Mouse (Mus musculus) midbrain, embryonic 15.5 days (tissue): ENCODE data around the gene Inpp5a. TPM values are rescaled to one million over a fixed set of nuclear protein-coding genes. Genes with fewer than 3 reads are reported as not detected.
"Not testable (repeated sequence)": the region's sequence is repeated elsewhere in the genome, so short reads cannot be mapped to it uniquely, and the experiment has no call there.

Experiments
- ATAC-seq: fragments of 200-750 bp; cut with Nextera tagmentation; replicated peaks from 2 replicates; pipeline ENCODE4 v1.8.0; 2017; ENCODE audit warnings: moderate TSS enrichment
- H3K27ac ChIP-seq: fragments of 300-500 bp; sonication (generic); 2 replicates; pipeline ENCODE4 v1.5.1; 2015; ENCODE audit warnings: mild to moderate bottlenecking, inconsistent platforms
- H3K27me3 ChIP-seq: fragments of 300-500 bp; sonication (generic); replicated peaks from 2 replicates; pipeline ENCODE4 v1.6.1; 2015; ENCODE audit warnings: inconsistent platforms
- H3K36me3 ChIP-seq: fragments of 300-500 bp; sonication (generic); replicated peaks from 2 replicates; pipeline ENCODE4 v1.6.1; 2015; ENCODE audit warnings: inconsistent platforms
- H3K4me1 ChIP-seq: fragments of 300-500 bp; sonication (generic); 2 replicates; pipeline ENCODE4 v1.6.1; 2015; ENCODE audit warnings: inconsistent platforms
- H3K4me2 ChIP-seq: fragments of 300-500 bp; sonication (generic); 2 replicates; pipeline ENCODE4 v1.6.1; 2015; ENCODE audit warnings: inconsistent platforms, mild to moderate bottlenecking, moderate library complexity
- H3K4me3 ChIP-seq: fragments of 300-500 bp; sonication (generic); 2 replicates; pipeline ENCODE4 v1.5.1; 2015; ENCODE audit warnings: mild to moderate bottlenecking, inconsistent platforms
- H3K9ac ChIP-seq: fragments of 300-500 bp; sonication (generic); 2 replicates; pipeline ENCODE4 v1.6.1; 2015; ENCODE audit warnings: mild to moderate bottlenecking, inconsistent platforms
- H3K9me3 ChIP-seq: fragments of 300-500 bp; sonication (generic); 2 replicates; pipeline ENCODE4 v1.6.1; 2016; ENCODE audit warnings: inconsistent platforms
- WGBS: fragments of 180-500 bp; shearing (Covaris S2); methylation state at CpG from one replicate; pipeline ENCODE4 v1.1.7; 2015; ENCODE audit warnings: mixed read lengths; 5-methylcytosine and 5-hydroxymethylcytosine counted together
- polyA plus RNA-seq: library from polyadenylated mRNA; unstranded; fragments of >200 nt; fragmentation: Nextera tagmentation; extraction: Ambion mirVana; gene quantifications from 2 replicates; pipeline ENCODE4 v1.2.1, GENCODE M21; 2015

The Inpp5a gene
- polyA plus RNA-seq, 1 experiment from 2014 or later = 19.2 TPM

DNA sequence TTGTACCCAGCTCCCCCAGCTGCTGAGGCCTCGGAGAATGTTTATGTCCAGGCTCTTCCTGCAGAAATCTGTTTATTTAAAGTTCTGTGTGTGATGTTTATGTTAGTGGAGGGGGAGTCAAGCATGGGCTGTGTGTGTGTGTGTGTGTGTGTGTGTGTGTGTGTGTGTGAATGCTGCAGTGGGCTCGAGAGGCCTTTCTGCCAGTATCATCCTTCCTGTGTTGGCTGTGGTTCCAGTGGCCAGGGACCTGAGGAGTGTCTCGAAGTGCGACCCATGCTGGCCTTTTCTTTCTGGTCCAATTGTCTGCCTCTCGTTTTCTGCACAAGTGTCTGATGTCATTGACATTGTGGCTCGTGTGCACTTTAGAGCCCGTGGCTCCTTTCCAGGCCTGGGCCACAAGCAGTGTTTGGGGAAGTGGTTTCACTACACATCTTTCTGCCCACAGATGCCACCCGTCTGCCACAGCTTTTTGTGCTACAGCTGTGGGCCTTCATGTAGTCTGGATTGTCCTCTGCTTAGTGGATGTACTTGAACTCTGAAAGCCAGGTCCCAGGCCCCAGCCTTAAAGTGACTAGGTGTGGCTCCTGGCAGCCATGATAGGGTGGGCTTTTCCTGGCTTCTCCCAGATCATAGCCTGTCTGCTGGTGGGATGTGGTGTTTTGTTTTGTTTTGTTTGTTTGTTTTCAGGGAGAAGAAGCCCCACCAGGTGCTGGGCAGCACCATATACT lies 23.5 kb downstream of the Inpp5a start:
- Histone ChIP-seq H3K4me1 (no peaks in the 10 kb centered on the region), H3K9ac (no peak overlapping the region), H3K4me3 (no peak overlapping the region), H3K27me3 (no peaks in the 10 kb centered on the region), H3K27ac (no peak overlapping the region), H3K9me3 (no peaks in the 10 kb centered on the region), H3K36me3 (no peaks in the 10 kb centered on the region), H3K4me2 (no peak overlapping the region)
- ATAC-seq = no peak
- whole genome bisulfite sequencing = 69% methylated on average over 8 of the region's 8 CpGs

DNA sequence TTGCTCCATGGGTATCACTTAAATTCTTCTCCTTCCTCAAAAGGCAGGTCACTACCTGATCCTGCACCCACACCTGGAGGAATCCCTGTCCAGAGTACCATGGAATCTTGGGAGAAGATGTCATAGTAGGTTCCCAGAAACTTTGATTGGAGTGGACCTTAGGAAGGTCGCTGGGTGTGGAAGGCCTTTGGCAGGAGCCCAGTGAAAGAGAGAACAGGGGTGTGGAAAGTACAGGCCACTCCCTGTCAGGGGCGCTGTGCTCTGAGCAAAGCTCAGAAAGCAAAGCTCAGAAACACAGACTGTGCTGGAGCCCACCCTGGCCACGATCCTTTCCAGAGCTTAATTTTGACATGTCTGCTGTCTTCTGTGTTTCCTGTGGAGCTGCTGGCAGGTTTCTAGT lies 24.5 kb downstream of the Inpp5a start:
- no peak overlapping the region for H3K9ac ChIP-seq
- no peak overlapping the region for H3K4me3 ChIP-seq
- H3K9me3 ChIP-seq = no peaks in the 10 kb centered on the region
- no peak overlapping the region for H3K27ac ChIP-seq
- no peak overlapping the region for H3K4me2 ChIP-seq
- no peak for ATAC-seq
- no peaks in the 10 kb centered on the region for H3K36me3 ChIP-seq
- 88% methylated on average over 3 of the region's 3 CpGs for WGBS
- no peaks in the 10 kb centered on the region for H3K27me3 ChIP-seq
- no peaks in the 10 kb centered on the region for H3K4me1 ChIP-seq

DNA sequence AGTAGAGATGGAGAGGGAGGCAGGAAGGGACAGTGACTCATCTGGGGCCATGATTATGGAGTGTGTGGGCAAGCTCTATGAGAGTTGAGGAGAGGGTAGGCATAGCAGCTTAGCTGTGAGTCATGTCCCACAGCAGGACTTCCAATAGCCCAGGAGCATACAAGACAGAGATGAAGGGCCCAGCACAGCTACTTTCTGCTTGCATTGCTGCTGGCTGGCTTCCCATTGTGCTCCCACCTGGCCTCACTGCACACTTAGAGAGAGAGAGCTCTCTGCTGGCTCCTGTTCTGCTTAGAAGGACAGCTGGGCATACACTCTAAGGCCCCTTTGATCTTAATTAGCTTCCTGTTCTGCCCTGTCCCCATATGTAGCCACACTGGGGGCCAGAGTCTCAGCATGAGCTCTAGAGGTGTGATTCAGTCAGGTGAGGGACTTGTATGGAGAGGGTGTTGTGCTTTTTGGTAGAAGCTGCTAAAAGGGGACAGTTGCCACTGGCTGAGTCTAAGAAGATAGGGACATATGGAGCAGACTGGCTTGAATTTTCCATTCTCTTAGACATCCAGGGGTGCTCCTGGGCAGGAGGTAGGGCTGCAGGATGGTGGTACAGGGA lies 26.8 kb downstream of the Inpp5a start:
- H3K36me3 ChIP-seq = no peaks in the 10 kb centered on the region
- no peak overlapping the region for H3K4me2 ChIP-seq
- no peak overlapping the region for H3K4me3 ChIP-seq
- H3K27ac ChIP-seq = no peak overlapping the region
- H3K9ac ChIP-seq = no peak overlapping the region
- no peaks in the 10 kb centered on the region for H3K27me3 ChIP-seq
- no peaks in the 10 kb centered on the region for H3K4me1 ChIP-seq
- H3K9me3 ChIP-seq = no peaks in the 10 kb centered on the region
- no peak for ATAC-seq

DNA sequence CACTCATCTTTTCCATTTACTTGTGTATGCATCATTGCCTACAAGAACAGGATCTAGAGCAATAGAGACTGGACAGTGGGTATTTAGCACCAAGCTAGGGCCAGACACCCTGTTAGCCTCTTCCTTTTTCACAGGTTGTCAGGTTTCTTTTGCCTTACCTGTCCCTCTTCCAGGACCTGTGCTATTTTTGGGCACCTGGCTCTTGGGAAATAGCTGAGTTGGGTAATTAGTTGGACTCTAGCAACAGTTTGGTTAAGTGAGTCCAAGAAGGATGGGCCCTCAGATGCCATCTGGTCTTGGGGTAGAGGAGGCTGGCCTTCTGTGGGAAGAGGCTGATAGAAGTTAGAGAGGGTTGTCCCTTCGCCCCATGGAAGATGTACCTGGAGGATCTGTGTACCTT lies 29.5 kb downstream of the Inpp5a start:
- Histone ChIP-seq H3K9ac (no peak overlapping the region), H3K27ac (no peak overlapping the region), H3K4me1 (no peaks in the 10 kb centered on the region), H3K9me3 (no peaks in the 10 kb centered on the region), H3K4me3 (no peak overlapping the region), H3K27me3 (no peaks in the 10 kb centered on the region), H3K4me2 (no peak overlapping the region), H3K36me3 (no peaks in the 10 kb centered on the region)
- no peak for ATAC-seq
- WGBS = 100% methylated on average over 1 of the region's 1 CpGs

DNA sequence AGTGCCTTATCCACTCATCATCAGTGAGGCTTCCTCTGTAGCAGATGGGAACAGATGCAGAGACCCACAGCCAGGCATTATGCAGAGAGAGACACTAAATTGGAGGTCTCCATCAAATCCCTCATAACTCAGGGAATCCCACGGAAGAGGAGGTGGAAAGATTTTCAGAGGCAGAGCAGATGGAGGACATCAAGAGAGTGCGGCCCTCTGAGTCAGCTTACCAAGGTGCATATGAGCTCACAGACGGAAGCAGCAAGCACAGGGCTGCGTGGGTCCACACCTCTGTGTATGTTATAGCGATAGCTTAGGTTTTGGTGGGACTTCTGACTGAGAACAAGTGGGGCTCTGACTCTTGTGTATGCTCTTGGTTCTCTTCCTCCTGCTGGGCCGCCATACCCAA lies 33.9 kb downstream of the Inpp5a start:
- ATAC-seq = no peak
- 92% methylated on average over 6 of the region's 6 CpGs for WGBS
- Histone ChIP-seq H3K4me2 (no peak overlapping the region), H3K27ac (no peak overlapping the region), H3K4me1 (no peaks in the 10 kb centered on the region), H3K9me3 (no peaks in the 10 kb centered on the region), H3K4me3 (no peak overlapping the region), H3K9ac (no peak overlapping the region), H3K36me3 (no peaks in the 10 kb centered on the region), H3K27me3 (no peaks in the 10 kb centered on the region)

DNA sequence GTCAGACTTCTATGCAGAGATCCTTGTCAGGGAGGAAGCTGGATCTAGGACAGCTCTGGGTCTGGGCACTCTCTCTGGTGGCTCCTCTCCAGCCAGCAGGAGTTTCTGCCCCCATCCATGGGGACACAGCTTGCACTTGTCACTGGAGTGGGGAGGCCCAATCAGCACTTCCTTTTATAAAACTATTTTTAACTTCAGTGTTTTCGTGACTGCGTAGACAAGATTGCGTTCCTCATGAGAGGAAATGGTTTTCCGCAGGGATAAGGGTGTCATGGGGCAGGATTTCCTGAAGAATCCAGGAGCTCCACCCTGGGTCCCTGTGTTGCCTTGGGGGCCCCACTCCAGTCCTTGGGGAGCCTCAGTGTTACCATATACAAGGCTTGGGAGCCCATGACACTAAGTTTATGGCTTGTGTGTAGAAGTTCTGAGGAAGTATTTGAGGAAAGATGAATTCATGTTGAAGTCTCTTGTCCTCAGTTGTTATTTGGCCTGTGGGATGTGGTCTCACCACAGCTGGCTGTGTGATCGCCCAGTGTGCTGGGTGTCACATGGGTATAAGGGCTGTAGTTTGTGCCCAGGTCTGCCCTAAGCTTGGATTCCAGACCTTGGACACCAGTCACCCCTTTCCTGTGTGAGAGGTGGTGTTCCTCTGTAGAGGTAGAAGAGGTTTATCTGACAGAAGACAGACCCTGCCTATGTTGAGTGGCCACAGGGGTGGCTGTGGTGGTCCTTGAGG lies 45.4 kb downstream of the Inpp5a start:
- Histone ChIP-seq H3K4me2 (no peak overlapping the region), H3K4me1 (peaks cover 10% of the 10 kb centered on the region; the same call in 1 of the 2 replicates), H3K36me3 (no peaks in the 10 kb centered on the region), H3K9ac (no peak overlapping the region), H3K27ac (no peak overlapping the region), H3K4me3 (no peak overlapping the region), H3K27me3 (no peaks in the 10 kb centered on the region), H3K9me3 (no peaks in the 10 kb centered on the region)
- ATAC-seq = no peak
- WGBS = 89% methylated on average over 5 of the region's 5 CpGs

DNA sequence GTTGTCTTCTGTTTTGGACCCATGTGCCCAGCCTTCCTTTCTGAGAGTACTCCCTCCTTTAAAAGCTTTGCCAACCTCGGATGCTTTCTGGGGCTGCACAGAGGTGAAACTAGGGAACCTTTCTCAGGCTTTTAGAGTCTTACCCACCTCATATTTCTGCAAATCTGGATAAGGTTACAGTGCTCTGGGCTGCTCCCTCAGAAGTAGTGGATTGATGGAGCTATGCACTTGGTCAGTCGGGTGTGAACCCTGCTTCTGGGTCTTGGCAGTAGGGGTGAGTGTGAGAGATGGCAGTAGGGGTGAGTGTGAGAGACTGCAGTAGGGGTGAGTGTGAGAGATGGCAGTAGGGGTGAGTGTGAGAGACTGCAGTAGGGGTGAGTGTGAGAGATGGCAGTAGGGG lies 46.0 kb downstream of the Inpp5a start:
- 98% methylated on average over 2 of the region's 2 CpGs for WGBS
- H3K36me3 ChIP-seq, H3K9me3 ChIP-seq, H3K27ac ChIP-seq, ATAC-seq, H3K4me2 ChIP-seq, H3K4me3 ChIP-seq, H3K27me3 ChIP-seq, H3K9ac ChIP-seq: not testable (repeated sequence)
- peaks cover 10% of the 10 kb centered on the region; the same call in 1 of the 2 replicates for H3K4me1 ChIP-seq

DNA sequence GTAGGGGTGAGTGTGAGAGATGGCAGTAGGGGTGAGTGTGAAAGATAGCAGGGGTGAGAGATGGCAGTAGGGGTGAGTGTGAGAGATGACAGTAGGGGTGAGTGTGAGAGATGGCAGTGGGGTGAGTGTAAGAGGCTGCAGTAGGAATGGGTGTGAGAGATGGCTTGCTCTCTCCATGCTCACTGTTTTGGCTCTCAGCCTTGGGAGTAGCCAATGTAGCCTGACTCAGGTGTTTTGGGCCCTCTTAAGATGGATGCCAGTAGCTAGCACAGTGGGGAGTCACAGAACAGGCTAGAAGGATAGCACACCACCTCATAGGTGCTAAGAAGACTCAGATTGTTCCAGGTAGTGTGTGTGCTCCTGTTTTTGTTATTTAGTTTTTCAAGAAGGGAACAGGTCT lies 46.8 kb downstream of the Inpp5a start:
- Histone ChIP-seq H3K4me2 (no peak overlapping the region), H3K27me3 (no peaks in the 10 kb centered on the region), H3K4me3 (no peak overlapping the region), H3K36me3 (no peaks in the 10 kb centered on the region), H3K4me1 (peaks cover 12% of the 10 kb centered on the region; the same call in 1 of the 2 replicates), H3K9ac (no peak overlapping the region), H3K9me3 (no peaks in the 10 kb centered on the region), H3K27ac (no peak overlapping the region)
- ATAC-seq = no peak

DNA sequence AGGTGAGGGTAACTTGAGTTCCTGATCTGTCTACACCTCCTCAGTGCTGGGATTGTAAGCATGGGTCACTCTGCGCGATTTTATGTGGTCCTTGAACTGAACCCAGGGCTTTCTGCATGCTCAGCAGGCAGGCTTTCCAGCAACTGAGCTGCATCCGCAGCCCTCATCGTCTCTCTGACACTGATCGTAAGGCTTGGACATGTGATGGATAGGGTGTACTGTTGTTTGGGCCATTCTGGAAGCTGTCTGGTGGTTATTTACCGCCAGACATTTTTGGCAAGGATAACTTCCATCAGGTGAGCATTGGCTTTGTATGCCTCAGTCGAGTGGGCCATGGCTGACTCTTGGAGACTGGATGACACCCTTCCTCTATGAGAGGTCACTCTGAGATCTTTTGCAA lies 48.0 kb downstream of the Inpp5a start:
- no peaks in the 10 kb centered on the region for H3K36me3 ChIP-seq
- H3K9me3 ChIP-seq = no peaks in the 10 kb centered on the region
- H3K4me1 ChIP-seq = peaks cover 17% of the 10 kb centered on the region
- H3K27ac ChIP-seq = no peak overlapping the region
- H3K4me3 ChIP-seq = no peak overlapping the region
- no peak overlapping the region for H3K4me2 ChIP-seq
- H3K9ac ChIP-seq = no peak overlapping the region
- no peaks in the 10 kb centered on the region for H3K27me3 ChIP-seq
- ATAC-seq = no peak
- 90% methylated on average over 7 of the region's 7 CpGs for WGBS

DNA sequence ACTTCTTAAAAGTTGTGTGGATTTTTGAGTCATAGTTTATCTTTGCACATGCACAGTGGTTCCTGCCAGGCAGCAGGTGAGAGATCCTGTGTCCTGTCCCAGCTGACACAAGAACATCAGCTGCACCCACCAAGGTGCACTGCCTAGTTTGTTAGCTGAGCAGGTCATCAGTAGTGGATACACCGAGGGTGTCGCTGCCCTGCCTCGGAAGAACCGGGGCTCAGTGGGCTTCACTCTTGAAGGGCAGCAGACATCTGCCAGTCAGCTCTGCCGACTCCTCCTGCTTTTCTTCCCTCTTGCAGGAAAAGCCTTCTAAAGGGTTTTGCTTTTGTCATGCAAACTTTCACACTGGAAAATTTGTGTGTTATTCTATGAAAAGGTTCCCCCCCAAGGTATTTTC lies 48.6 kb downstream of the Inpp5a start:
- no peak overlapping the region for H3K9ac ChIP-seq
- no peak overlapping the region for H3K27ac ChIP-seq
- H3K4me1 ChIP-seq = peaks cover 17% of the 10 kb centered on the region
- ATAC-seq = no peak
- H3K9me3 ChIP-seq = no peaks in the 10 kb centered on the region
- no peaks in the 10 kb centered on the region for H3K27me3 ChIP-seq
- 69% methylated on average over 5 of the region's 5 CpGs for WGBS
- H3K4me3 ChIP-seq = no peak overlapping the region
- no peak overlapping the region for H3K4me2 ChIP-seq
- H3K36me3 ChIP-seq = no peaks in the 10 kb centered on the region

DNA sequence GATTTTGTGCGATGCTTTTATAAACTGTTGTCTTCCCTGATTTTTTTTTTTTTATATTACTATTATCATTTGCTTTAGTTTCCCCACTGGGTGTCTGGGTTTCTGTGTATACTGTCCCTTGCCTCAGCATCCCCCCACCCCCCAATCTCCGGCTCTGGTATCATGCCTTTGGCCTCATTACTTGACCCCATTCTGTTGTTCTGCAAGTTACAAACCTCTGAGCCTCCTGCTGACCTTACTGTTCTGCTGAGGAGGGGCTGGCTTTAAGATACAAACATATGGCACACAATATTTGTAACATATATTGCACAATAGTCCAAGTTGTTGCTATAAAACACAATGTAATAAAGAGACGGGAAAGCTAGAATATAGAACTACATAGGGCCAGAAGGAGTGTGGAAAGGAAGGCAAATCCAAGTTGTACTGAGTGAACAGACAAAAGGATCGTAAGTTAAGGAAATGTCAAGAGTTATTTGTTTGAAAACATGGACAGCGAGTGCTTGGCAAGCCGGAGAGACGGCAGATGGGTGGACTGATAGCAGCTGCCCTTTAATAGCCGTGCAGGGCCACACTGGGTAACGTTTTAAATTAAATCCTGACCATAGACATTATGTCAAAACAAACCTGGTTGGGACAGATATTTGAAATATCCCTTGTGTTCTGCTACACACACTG lies 49.2 kb downstream of the Inpp5a start:
- H3K4me1 ChIP-seq = peaks cover 17% of the 10 kb centered on the region
- H3K9ac ChIP-seq = no peak overlapping the region
- no peak for ATAC-seq
- H3K36me3 ChIP-seq = no peaks in the 10 kb centered on the region
- no peak overlapping the region for H3K4me2 ChIP-seq
- H3K27ac ChIP-seq = no peak overlapping the region
- no peaks in the 10 kb centered on the region for H3K9me3 ChIP-seq
- 50% methylated on average over 9 of the region's 9 CpGs for WGBS
- no peaks in the 10 kb centered on the region for H3K27me3 ChIP-seq
- no peak overlapping the region for H3K4me3 ChIP-seq

DNA sequence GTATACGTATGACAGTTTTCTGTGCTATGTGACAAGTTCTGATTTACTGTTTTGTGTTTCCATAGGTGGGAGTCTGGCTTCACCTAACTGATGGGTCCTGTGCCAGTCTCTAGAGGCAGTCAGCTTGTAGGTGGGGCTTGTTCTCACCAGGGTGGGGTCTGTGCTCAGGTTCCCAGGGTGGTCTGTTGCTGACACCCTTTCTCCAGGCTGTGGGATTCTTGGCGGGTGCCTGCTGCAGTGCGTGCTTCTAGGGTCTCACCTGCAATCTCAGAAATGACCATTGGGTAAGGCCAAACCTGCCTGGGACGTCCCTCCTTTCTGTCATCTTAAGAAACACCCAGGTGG lies 49.7 kb downstream of the Inpp5a start:
- no peak for ATAC-seq
- H3K27ac ChIP-seq = no peak overlapping the region
- no peak overlapping the region for H3K4me2 ChIP-seq
- no peak overlapping the region for H3K4me3 ChIP-seq
- H3K27me3 ChIP-seq = no peaks in the 10 kb centered on the region
- H3K36me3 ChIP-seq = no peaks in the 10 kb centered on the region
- no peak overlapping the region for H3K9ac ChIP-seq
- H3K9me3 ChIP-seq = no peaks in the 10 kb centered on the region
- WGBS = 89% methylated on average over 4 of the region's 4 CpGs
- peaks cover 17% of the 10 kb centered on the region for H3K4me1 ChIP-seq
